Mouse (Mus musculus) embryonic fibroblast, embryonic 13.5 days (primary cell): ENCODE data around the gene Ldlrad3.

Experiments used
- CTCF ChIP-seq: IDR thresholded peaks from 2 replicates; pipeline ENCODE4 v1.5.1; 2011; ENCODE audit warnings: mild to moderate bottlenecking, control low read depth, low read length, moderate library complexity, borderline replicate concordance; ENCODE audit not compliant: insufficient read depth
- POLR2A ChIP-seq: IDR thresholded peaks from 2 replicates; pipeline ENCODE4 v1.6.1; 2011; ENCODE audit warnings: low read depth, mild to moderate bottlenecking, control low read depth, low read length, moderate library complexity

DNA sequence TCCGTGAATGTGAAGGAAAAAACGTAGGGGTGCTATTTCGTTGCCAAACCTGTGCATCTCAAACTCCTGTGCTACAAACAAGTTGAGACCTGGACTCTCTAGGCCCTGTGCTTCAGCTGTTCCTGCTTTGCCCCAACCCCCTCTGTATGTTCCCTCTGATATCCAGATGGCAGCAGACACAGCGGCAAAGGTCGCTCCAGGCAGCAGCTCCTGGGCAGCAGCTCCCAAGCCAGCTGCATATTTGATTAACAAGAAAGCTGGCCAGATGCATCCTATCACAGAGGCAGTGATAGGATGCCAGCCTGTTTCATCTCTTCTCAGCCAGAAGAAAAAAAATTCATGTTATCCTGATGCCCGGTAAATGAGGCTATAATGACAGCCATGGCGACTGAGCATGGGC, 267.7 kb downstream of the Ldlrad3 start:
- no peak for TF ChIP-seq CTCF
- no peak for TF ChIP-seq POLR2A
